ENCODE assay signal across 8 mouse cellular contexts in the genomic region with DNA sequence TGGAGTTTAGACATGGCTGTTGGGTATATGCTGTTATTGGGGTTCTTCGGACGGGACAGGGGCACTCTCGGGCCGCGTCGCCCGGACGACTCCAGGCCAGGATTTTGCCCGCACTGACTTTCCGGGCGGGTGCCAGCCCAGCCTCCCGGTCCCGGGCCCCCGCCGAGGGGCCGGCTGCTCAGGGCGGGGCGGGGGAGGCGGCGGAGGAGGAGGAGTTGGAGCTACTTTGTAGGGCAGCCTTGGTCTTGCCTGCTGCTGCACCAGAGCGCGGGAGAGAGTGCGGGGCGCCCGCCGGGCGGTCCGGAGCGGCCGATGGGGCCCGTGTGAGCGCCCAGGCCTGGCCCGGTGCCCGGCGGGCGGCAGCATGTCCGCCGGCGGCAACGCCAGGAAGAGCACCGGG.
DNase-seq lines count a peak whose midpoint lies in the region; ATAC-seq and TF ChIP-seq lines count a peak whose summit lies in the region.

No protein-coding gene starts in this region.

- no peaks in the 10 kb centered on the region for H3K9me3 ChIP-seq in embryonic facial prominence, embryonic 13.5 days

- TF ChIP-seq CTCF in testis, adult 2 months (IDR thresholded peaks at IDR 0.05; ENCODE audit: control insufficient read depth, insufficient read depth, insufficient replicate concordance, low read depth, low read length) = no peak

- H3K4me3 ChIP-seq in embryonic facial prominence, embryonic 13.5 days = peak overlapping the region; percentile 82
- peak overlapping the region; percentile 63 for H3K4me3 ChIP-seq in testis, adult 2 months (ENCODE audit: control insufficient read depth, low read depth, low read length)

- TF ChIP-seq POLR2A in testis, adult 2 months (IDR thresholded peaks at IDR 0.05; ENCODE audit: control insufficient read depth, low read depth, low read length) = no peak

- DNase-seq in ES-CJ7 (ENCODE audit: low read depth, low spot score) = peak; percentile 38
- DNase-seq in adrenal gland, postnatal 36 days = peak; percentile 79 to 84
- DNase-seq in heart, postnatal 10 days = peak; percentile 65 to 70
- DNase-seq in kidney, postnatal 25 days = peak; percentile 74 to 89
- no peak for DNase-seq in left cerebral cortex, adult 9 months (ENCODE audit: low spot score in 2 of 2)

- peak; percentile 82 for ATAC-seq in embryonic facial prominence, embryonic 13.5 days (ENCODE audit: insufficient number of reproducible peaks, insufficient read depth, low FRiP score, low TSS enrichment, low read depth)
- ATAC-seq in megakaryocyte progenitor cell, adult 5-6 weeks (replicated peaks; ENCODE audit: poor library complexity) = peak; percentile 42

- intact Hi-C loops in heart, postnatal 10 days (cut with DNase I) = no loop called here

- peaks cover 85% of the 10 kb centered on the region for H3K4me1 ChIP-seq in embryonic facial prominence, embryonic 13.5 days
- peaks cover 8% of the 10 kb centered on the region for H3K4me1 ChIP-seq in testis, adult 2 months (ENCODE audit: control insufficient read depth, insufficient read depth, low read length)

- peak overlapping the region; percentile 72 for H3K4me2 ChIP-seq in embryonic facial prominence, embryonic 13.5 days

- no peaks in the 10 kb centered on the region for H3K27me3 ChIP-seq in embryonic facial prominence, embryonic 13.5 days
- no peaks in the 10 kb centered on the region for H3K27me3 ChIP-seq in testis, adult 2 months (ENCODE audit: control insufficient read depth, insufficient read depth, low read length)

- peak overlapping the region; percentile 90 for H3K27ac ChIP-seq in embryonic facial prominence, embryonic 13.5 days
- no peak overlapping the region for H3K27ac ChIP-seq in testis, adult 2 months (ENCODE audit: control insufficient read depth, insufficient read depth, low read depth, low read length)

- H3K36me3 ChIP-seq in embryonic facial prominence, embryonic 13.5 days = peaks cover 10% of the 10 kb centered on the region; the same call in 1 of the 2 replicates
- H3K36me3 ChIP-seq in testis, adult 2 months (ENCODE audit: control insufficient read depth, insufficient read depth, low read length) = no peaks in the 10 kb centered on the region

- WGBS in embryonic facial prominence, embryonic 13.5 days = 2% methylated on average over 41 of the region's 41 CpGs

- H3K9ac ChIP-seq in embryonic facial prominence, embryonic 13.5 days = peak overlapping the region; percentile 95

Comparison
In these comparisons a context has a peak if more than half of its experiments do, and no peak if none do; other contexts are left out.
1. DNase-seq: peak in ES-CJ7 (single experiment), adrenal gland, postnatal 36 days (2 of 2), heart, postnatal 10 days (2 of 2) and kidney, postnatal 25 days (2 of 2); none in left cerebral cortex, adult 9 months (0 of 2).